Mouse (Mus musculus) spleen, postnatal 10 days (tissue): ENCODE results near the gene Ell.

Experiments used
- DNase-seq, 2 experiments: peaks; one replicate each; pipeline ENCODE4 v3.0.0; 2021 to 2022; ENCODE audit warnings: low spot score in 2 of 2

The Ell gene

GRCm38 (mm10) chr8:70611849-70612248 lies 72.6 kb downstream of the Ell start:
- peak; percentile 94 to 95 for DNase-seq

- DNase-seq: no peak
Observed at GRCm38 (mm10) chr8:70613763-70614162, 74.5 kb downstream of the Ell start.

DNA sequence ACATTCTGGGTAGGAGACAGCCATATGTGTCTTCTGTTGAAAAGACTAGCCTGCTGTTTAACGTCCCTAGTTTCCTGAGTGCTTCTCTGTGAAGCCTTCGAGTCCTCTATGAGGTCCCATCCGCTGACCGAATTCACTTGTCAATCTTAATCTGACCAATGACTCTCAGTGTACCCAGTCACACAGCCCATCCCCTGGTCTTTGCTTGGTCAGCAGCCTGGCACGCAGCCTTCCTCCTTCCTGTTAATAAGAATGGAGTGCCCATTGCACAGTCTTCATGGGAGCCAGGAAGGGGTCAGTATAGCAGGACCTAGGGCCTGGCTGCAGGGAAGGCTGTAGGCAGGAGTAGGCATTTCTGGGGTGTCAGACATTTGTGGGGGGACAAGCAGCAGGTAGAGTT lies 75.2 kb downstream of the Ell start:
- no peak for DNase-seq

DNA sequence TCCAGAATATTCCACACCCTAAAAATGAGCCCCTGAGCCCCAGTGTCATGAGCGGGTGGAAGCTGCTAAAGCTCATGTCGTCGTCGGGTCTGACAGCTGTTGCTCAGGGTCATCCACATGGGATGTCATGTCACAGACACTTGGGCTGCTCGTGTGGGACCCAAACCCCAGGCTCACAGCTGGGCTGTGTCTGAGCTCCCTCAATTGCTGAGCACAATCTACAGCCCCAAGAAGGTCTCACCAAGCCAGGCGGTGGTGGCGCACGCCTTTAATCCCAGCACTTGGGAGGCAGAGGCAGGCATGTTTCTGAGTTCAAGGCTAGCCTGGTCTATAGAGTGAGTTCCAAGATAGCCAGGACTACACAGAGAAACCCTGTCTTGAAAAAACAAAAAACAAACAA lies 76.0 kb downstream of the Ell start:
- DNase-seq: no peak

- DNase-seq: peak in 1 of 2 experiments; percentile 46
Observed at GRCm38 (mm10) chr8:70615894-70616293, 76.6 kb downstream of the Ell start, which contains the start of gene Lrrc25. TSS of gene Lrrc25 (plus strand) at chr8:70616155.

- DNase-seq: peak in 1 of 2 experiments; percentile 49
Observed at GRCm38 (mm10) chr8:70616645-70617044, 77.4 kb downstream of the Ell start.

- DNase-seq: peak in 1 of 2 experiments; percentile 53
Observed at GRCm38 (mm10) chr8:70617985-70618384, 78.7 kb downstream of the Ell start.

- DNase-seq: peak; percentile 73 to 91
Observed at GRCm38 (mm10) chr8:70618888-70619334, 79.7 kb downstream of the Ell start.

- peak; percentile 42 to 46 for DNase-seq
Observed at GRCm38 (mm10) chr8:70622220-70622619, 83.0 kb downstream of the Ell start.

DNA sequence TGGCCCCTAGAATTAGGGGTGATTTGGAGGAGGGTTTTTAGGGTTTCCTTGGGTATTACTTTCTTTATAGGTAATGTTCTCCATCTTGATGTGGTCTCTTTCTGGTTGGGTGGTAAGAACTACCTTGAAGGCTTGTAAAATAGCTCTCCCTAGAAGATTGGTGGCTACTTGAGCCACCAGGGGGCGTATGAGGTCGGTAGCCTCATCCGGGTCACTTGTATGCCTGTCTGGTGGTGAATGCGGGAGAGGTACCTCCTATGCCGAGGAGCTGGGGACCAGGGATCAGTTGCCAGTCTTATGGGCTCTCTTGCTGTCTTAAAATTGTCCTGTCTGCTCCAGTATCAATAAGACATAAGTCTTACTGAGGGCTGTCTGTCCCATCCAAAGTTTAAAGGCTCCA lies 85.8 kb downstream of the Ell start:
- peak in 1 of 2 experiments; percentile 74 for DNase-seq

GRCm38 (mm10) chr8:70627041-70627440 lies 87.8 kb downstream of the Ell start:
- no peak for DNase-seq

DNA sequence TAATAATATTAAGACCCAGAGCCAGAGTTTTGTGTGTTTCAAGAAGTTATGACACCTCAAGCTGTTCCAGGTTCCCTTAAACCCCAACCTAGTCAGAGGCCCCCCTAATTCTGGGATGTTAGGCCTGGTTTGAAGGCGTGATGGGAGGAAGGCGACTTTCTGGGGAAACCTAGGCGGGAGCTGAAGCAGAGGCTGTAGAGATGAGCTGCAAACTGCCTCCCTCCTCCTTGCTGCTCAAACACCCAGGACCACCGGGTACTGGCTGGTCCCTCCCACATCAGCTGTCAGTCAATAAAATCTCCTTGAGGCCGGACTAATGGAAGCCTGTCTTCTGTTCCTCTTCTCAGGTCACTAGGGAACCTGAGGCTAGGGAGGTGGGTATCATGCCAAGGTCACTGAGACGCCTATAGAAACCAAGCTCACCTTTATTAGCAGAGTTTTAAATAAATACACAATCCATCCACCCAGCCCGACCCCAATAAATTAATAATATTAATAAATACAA lies 89.8 kb downstream of the Ell start:
- no peak for DNase-seq

DNA sequence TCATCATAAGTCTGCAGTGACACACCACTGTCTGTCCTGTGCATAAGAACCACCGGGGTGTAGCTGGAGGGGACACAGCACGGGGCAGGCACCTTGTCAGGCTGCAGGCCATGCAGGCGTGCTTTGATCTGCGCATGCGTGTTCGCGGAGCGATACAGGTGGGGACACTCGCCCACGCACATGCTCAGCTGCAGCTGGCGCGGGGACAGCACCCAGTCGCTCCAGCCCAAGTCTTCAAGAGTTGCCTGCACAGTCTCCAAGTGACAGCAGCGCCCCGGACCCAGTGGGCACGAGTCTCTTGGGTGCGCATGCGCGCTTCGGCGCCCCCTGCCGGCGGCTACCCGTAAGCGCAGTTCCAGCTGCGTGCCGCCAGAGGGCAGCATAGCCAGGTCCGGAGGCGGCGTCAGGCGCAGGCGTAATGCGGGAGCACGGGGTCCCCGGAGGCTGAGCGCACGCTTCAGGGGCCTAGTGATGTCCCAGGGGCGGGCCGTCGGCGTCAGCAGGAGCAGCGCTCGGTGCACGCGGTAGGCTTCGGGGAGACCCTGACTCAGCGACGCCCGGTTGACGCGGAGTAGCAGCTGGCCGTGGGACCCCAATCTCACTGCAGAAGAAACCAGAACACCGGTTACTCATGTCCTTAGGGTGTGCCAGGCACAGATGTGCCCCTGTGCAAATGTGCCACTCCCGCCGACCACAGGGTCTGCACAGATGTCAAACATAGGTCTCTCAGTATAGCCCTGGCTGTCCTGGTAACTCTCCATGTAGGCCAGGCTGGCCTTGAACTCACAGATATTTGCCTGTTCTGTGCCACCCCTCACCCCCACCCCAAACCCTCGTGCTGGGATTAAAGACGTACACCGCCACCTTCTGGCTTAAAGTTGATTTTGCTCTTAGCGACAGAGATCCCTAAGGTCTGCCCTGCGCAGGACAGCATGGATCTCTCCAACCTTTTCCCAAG lies 90.6 kb downstream of the Ell start:
- peak; percentile 92 to 96 for DNase-seq

GRCm38 (mm10) chr8:70630532-70631381 lies 91.5 kb downstream of the Ell start:
- peak in 1 of 2 experiments; percentile 55 for DNase-seq

GRCm38 (mm10) chr8:70631436-70631835 lies 92.2 kb downstream of the Ell start:
- no peak for DNase-seq

- no peak for DNase-seq
Observed at GRCm38 (mm10) chr8:70632346-70632892, 93.2 kb downstream of the Ell start, which contains the start of gene Gdf15. TSS of gene Gdf15 (minus strand) at chr8:70632456.

- no peak for DNase-seq
Observed at GRCm38 (mm10) chr8:70634066-70634465, 94.8 kb downstream of the Ell start.

DNA sequence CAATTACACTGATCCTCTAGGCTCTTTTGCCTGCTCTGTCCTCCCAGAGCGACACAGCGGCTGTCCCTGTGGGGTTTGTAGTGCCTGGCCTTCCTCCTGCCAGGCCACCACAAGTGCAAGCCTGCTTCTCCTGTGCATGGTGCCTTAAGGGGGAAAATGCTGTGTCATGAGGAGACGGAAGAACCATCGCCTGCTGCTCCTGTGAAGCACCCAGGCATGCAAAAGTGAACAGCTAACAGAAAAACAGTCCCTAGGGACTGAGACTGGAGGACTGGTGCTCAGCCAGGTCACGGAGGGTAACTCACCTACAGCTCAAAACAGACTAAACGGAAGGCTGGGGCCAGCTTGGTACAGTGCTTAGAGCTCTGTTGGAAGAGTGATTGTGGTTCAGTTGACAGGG lies 96.3 kb downstream of the Ell start:
- DNase-seq: peak in 1 of 2 experiments; percentile 45

- DNase-seq: no peak
Observed at GRCm38 (mm10) chr8:70636838-70637237, 97.6 kb downstream of the Ell start.

DNA sequence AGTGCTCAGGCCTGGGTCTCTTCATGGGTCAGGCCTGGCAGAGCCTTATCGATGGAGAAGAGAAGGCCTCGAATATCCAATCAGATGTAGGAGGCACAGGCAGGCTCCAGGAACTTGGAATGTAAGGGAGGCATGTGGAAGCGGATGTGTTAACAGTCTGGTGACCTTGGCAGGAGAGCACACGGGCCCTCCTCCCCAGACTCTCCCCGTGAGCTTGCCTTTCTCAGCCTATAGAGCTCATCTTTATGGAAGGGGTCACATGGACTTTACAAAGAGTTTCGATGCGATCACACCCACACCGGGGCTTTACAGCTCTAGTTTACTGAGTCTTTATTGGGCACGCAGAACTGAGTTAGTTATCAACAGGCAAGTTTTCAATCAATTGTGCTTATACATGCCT lies 99.5 kb downstream of the Ell start:
- no peak for DNase-seq
